Mouse (Mus musculus): ENCODE results near the gene Prdx5. TPM values are rescaled to one million over a fixed set of nuclear protein-coding genes. Genes with fewer than 3 reads are reported as not detected.

The Prdx5 gene
- 100 to 1,000 TPM; 195 to 214 (median 202) TPM for total RNA-seq (2022)

DNA sequence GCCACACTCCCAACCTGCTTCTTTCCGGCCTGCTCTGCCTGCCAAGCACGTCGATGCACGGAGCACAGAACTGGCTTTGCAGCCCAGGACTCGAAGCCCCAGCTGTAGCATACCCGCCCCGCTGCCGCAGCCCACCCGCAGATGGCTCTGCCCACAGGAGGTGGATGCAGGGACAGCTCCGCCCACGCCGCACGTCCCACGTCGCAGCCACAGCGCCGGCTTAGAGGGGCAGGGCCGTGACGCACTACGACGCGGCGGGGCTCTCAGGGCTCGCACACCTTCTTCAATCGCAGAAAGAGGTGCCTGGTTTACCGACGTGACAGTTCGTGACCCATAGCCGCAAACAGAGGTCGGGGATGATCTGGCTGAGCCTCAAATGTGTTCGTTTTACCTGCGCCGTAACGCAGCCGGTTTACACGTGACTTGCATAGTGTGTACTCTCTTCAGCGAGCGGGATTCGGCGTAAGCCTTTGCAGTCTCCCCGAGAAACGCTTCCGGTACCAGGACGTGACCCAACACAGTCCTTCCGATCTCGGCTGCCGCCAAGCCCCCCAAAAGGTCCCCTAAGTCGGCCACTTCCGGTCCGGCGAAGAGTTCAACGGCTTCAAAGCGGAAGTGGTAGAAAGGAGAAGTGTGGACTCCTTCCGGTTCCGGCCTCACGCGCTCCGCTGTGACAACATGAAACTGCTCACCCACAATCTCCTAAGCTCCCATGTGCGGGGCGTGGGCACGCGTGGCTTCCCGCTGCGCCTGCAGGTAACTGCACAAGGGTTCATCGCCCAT lies at the start of gene Prdx5, which contains the start of gene Trmt112:
Gene Prdx5 (minus strand): TSS at position 600 of the 783 bp plus-strand sequence.
Gene Trmt112 (plus strand): TSS at position 192 of the 783 bp plus-strand sequence.
- DNase-seq (ENCODE audit: low spot score in 2 of 2) = peak; percentile 74 to 87

DNA sequence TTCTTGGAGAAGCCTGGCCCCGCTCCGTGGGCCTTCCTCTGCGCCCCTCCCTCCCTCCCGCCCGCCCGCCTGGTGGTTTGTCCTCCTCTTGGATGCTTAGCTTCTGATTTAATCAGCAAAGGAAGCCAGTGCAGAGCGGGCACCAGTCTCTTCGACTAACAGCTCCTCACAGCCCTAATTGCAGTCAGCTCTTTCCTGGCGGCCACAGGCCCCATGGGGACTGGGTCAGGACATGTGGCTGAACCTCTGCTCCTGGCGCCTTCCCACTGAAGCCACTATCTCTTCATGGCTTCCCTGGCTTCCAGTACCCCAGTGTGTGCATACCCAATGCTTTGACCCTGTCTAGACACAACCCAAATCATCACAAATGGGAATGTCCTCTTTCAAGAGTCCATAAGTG lies 46.6 kb upstream of the Prdx5 start:
- DNase-seq (ENCODE audit: low spot score in 2 of 2) = no peak

DNA sequence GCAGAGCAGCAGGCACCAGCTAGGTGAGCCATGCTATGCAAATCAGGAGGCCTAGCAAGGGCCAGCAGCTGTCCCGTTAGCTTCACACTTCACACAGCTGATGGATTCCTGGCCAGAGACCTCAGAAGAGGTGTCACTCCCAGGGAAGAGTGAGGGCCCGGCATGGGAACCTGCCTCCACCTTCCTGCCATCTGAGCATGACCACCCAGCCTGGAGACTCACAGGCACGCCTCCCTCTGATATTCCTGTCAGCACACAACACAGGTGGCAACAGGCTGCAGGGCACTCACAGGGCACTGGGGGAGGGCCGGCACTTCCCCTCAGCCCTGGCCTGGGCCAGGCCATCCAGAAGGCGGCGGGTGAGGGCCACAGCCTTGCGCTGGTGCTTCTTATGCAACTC lies 45.5 kb upstream of the Prdx5 start:
- no peak for DNase-seq (ENCODE audit: low spot score in 2 of 2)

DNA sequence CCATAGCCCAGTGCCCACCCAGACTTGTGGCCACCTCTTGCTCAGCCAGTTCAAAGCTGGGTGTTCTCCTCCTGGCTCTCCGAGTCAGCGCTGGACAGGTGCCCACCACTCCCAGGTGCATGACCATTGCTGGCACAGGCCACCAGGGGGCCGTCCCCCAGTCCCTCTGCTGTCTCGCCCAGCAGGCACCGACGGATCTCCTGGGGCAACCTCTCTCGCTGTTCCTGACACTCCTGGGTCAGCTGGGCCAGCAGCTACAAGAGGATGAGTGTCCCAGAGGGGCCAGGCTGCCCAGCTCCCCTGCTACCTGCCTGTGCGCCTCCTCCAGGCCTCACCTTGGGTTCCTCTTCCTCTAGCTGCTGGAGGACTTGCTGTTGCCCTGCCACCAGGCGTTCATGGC lies 44.1 kb upstream of the Prdx5 start:
- DNase-seq (ENCODE audit: low spot score in 2 of 2) = no peak

- DNase-seq (ENCODE audit: low spot score in 2 of 2) = no peak
Measured at GRCm38 (mm10) chr19:6952712-6953037, 42.8 kb upstream of the Prdx5 start.

- peak; percentile 86 to 88 for DNase-seq (ENCODE audit: low spot score in 2 of 2)
Measured at GRCm38 (mm10) chr19:6951994-6952711, 42.2 kb upstream of the Prdx5 start.

DNA sequence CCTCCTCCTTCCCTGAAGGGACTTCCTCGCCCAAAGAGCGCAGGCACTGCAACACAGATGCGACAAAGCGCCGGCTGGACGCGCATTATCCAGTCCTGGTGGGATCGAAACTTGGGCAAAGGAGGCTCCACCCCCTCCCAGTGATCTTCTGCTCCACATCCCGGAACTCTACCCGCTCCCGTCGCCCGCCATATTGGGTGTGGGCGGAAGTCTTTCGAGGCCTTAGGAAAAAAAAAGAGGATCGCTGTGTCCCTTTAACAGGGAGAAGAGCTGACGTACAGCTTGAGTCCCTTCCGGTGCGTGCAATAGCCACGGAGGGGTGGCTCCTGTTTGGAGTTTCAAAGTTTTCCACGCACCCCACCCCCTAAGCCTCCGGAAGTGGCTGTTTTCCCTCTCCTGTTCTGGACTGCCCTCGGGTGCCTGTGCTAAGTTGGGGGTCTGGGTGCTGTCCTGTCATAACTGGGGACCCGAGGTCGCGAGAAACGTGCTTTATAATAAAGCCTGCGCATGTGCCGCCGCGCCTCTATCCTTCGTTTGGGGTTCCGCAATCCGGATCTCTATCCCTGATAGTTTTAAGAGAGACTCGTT lies 41.6 kb upstream of the Prdx5 start:
- DNase-seq (ENCODE audit: low spot score in 2 of 2) = peak; percentile 92 to 93

DNA sequence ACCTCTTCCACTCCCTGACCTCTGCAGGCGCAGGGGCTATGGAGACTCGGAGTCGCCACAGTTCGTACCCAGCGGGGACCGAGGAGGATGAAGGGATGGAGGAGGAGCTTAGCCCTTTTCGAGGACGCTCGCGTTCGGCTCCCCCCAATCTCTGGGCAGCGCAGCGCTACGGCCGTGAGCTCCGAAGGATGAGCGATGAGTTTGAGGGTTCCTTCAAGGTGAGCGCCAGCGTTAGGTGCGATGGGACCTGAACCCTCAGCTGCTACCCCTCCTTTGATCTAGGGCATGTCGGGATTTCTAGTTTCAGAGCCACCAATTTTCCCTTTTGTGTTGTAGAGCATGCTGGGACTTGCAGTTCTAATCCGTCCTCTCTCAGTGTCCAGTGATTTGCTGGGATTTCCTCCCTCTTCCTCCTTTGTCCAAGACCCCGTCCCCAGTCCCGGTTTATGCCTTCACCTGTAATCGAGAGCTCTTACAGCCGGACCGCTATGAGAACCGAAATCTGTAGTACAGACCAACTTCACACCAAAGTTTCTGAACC lies 40.8 kb upstream of the Prdx5 start:
- no peak for DNase-seq (ENCODE audit: low spot score in 2 of 2)

- no peak for DNase-seq (ENCODE audit: low spot score in 2 of 2)
Measured at GRCm38 (mm10) chr19:6949951-6950350, 40.0 kb upstream of the Prdx5 start.

- DNase-seq (ENCODE audit: low spot score in 2 of 2) = no peak
Measured at GRCm38 (mm10) chr19:6949532-6949931, 39.6 kb upstream of the Prdx5 start.

DNA sequence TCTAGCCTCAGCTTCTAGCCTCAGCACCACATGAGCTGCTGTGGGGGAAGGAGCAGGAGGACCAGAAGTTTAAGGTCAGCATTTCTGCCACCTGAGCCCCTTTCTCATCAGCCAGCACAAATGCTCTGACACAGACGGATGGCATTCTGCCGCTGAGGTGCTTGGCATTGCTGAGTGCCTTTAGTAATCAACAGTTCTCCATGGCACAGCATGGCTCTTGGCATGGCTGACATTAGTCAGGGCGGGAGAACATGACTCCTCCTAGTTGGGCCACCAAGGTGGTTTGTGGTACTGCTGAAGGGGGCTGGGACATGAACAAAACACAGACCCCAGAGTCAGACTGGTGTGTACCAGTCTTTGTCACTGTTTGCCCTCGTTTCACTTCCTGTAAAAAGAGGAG lies 38.3 kb upstream of the Prdx5 start:
- no peak for DNase-seq (ENCODE audit: low spot score in 2 of 2)

DNA sequence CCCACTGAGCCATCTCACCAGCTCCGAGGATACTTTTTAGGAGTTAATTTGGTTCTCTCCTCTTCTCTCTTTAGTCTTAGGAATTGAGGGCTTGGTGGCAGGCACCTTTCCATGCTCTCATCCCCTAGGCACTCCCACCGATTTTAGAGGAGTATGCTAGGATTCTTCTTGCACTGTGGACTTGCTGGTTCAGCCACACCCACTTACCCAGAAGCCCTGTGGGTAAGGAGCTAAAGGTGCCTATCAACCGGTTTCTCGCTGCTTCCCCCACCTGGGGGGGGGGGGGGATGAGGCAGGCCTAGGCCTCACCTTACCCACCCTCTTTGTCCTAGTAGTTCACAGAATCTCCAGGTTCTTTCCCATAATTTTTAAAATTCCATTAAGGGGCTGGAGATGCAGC lies 37.8 kb upstream of the Prdx5 start:
- DNase-seq (ENCODE audit: low spot score in 2 of 2) = no peak

GRCm38 (mm10) chr19:6943709-6944108 lies 33.8 kb upstream of the Prdx5 start:
- no peak for DNase-seq (ENCODE audit: low spot score in 2 of 2)

DNA sequence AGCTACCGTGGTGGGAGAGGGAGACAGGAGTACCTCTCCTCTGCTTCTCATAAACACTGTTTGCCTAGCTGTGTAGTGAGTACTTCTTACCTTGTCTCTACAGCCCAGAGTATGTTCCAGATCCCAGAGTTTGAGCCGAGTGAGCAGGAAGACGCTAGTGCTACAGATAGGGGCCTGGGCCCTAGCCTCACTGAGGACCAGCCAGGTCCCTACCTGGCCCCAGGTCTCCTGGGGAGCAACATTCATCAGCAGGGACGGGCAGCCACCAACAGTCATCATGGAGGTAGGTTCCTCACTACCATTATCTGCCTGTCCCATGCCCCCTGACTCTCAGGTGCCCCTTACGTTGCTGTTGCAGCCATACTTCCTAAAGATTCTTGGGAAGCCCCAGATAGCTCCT lies 32.9 kb upstream of the Prdx5 start:
- no peak for DNase-seq (ENCODE audit: low spot score in 2 of 2)

DNA sequence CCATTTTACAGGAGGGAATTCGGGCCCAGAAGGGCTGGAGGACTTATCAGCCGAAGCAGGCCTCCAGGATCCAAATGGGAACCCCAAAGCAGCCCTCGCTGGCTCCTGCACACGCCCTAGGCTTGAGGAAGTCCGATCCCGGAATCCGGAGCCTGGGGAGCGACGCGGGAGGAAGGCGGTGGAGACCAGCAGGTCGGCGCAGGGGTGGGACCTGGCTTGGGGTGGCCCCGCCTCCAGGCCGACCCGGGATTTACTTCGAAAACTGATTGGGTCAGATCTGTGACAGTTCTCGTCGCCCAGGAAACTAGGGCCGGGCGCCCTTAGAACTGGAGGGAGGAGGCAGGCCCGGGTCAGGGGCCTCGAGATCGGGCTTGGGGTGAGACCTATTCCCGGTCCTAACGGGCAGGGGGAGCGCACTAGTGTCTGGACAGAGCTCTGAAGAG lies 32.4 kb upstream of the Prdx5 start, which contains the start of gene Gpr137:
Gene Gpr137 (minus strand): TSS at position 232 of the 443 bp plus-strand sequence.
- DNase-seq (ENCODE audit: low spot score in 2 of 2) = peak; percentile 93 to 95

- DNase-seq (ENCODE audit: low spot score in 2 of 2) = peak; percentile 86 to 88
Measured at GRCm38 (mm10) chr19:6941372-6942248, 31.7 kb upstream of the Prdx5 start, which contains the start of gene Bad. TSS of gene Bad (plus strand) at chr19:6941861.

GRCm38 (mm10) chr19:6940396-6941351 lies 30.8 kb upstream of the Prdx5 start:
- no peak for DNase-seq (ENCODE audit: low spot score in 2 of 2)

GRCm38 (mm10) chr19:6939106-6940002 lies 29.4 kb upstream of the Prdx5 start:
- no peak for DNase-seq (ENCODE audit: low spot score in 2 of 2)
